In the genomic region with DNA sequence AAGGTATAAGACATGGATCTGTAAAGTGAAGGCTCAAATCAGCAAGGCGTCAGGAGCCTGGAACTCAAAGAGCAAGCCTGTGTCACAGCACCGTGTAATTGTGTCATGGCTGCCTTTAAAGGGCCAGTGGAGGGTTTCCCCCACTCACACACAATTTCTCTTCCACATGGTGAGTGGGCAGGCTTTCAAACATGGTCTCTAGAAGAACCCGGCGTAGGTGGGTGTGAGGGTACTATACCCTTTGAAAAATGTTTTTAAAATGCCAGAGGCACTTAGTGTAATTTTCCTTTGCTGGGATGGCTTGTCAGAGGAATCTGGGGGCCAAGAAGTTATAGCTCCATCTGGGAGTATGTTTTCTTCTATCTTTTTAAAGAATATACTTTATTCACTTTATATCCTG, we compare ENCODE assay signal across 34 mouse cellular contexts.
"Had no signal": no experiment of that assay in that cellular context is flagged by ENCODE, and none has a peak within 500 bp of the region (broad histone marks: within the 10 kb centered on the region; RNA-seq: fewer than 3 reads in every experiment).

No protein-coding gene starts in this region.

- H3K9ac ChIP-seq: heart, embryonic 12.5 days; heart, embryonic 13.5 days; heart, embryonic 15.5 days; hindbrain, embryonic 12.5 days; hindbrain, embryonic 13.5 days; hindbrain, embryonic 14.5 days; hindbrain, embryonic 15.5 days; intestine, embryonic 15.5 days had no signal

- DNase-seq: heart, postnatal 10 days; heart, postnatal 14 days; heart, postnatal 36 days; heart, postnatal 4 days; kidney, adult 11 months; kidney, adult 18-20 months; kidney, adult 2 months; kidney, adult 8-10 months; kidney, adult 9 months; kidney, postnatal 10 days; kidney, postnatal 14 days; kidney, postnatal 25 days; kidney, postnatal 36 days; kidney, postnatal 4 days; layer of hippocampus, adult 9-11 months; layer of hippocampus, postnatal 36 days had no signal

- H3K27ac ChIP-seq: heart, embryonic 10.5 days; heart, embryonic 13.5 days; heart, embryonic 15.5 days; hindbrain, embryonic 10.5 days; hindbrain, embryonic 12.5 days; hindbrain, embryonic 13.5 days; hindbrain, embryonic 14.5 days; hindbrain, embryonic 15.5 days; hindbrain, postnatal 0 days; intestine, embryonic 15.5 days; kidney, postnatal 0 days had no signal

- H3K9me3 ChIP-seq: heart, embryonic 10.5 days; heart, embryonic 12.5 days; heart, embryonic 13.5 days; heart, embryonic 15.5 days; hindbrain, embryonic 10.5 days; hindbrain, embryonic 12.5 days; hindbrain, embryonic 13.5 days; hindbrain, embryonic 15.5 days; intestine, embryonic 15.5 days had no signal

- H3K4me3 ChIP-seq: heart, embryonic 10.5 days; heart, embryonic 12.5 days; heart, embryonic 13.5 days; heart, embryonic 15.5 days; hindbrain, embryonic 10.5 days; hindbrain, embryonic 12.5 days; hindbrain, embryonic 13.5 days; hindbrain, embryonic 15.5 days; intestine, embryonic 15.5 days; left cerebral cortex, adult 2 months had no signal

- H3K27me3 ChIP-seq: heart, embryonic 12.5 days; heart, embryonic 13.5 days; heart, embryonic 15.5 days; hindbrain, embryonic 12.5 days; hindbrain, embryonic 13.5 days; hindbrain, embryonic 15.5 days; intestine, embryonic 15.5 days had no signal

- H3K36me3 ChIP-seq: heart, embryonic 10.5 days; heart, embryonic 12.5 days; heart, embryonic 13.5 days; heart, embryonic 15.5 days; hindbrain, embryonic 10.5 days; hindbrain, embryonic 12.5 days; hindbrain, embryonic 13.5 days; hindbrain, embryonic 15.5 days; intestine, embryonic 15.5 days had no signal

- ATAC-seq: hindbrain, embryonic 16.5 days; hindbrain, postnatal 0 days; inflammation-experienced regulatory T-cells, adult 6 months; intestine, embryonic 15.5 days; intestine, embryonic 16.5 days; intestine, postnatal 0 days had no signal

- H3K4me2 ChIP-seq: heart, embryonic 11.5 days; heart, embryonic 12.5 days; heart, embryonic 13.5 days; heart, embryonic 15.5 days; hindbrain, embryonic 12.5 days; hindbrain, embryonic 13.5 days; hindbrain, embryonic 14.5 days; hindbrain, embryonic 15.5 days; intestine, embryonic 15.5 days had no signal

- H3K4me1 ChIP-seq: intestine, embryonic 15.5 days had no signal
